Mouse (Mus musculus): ENCODE results near the gene Grik3.

Gene Grik3

DNA sequence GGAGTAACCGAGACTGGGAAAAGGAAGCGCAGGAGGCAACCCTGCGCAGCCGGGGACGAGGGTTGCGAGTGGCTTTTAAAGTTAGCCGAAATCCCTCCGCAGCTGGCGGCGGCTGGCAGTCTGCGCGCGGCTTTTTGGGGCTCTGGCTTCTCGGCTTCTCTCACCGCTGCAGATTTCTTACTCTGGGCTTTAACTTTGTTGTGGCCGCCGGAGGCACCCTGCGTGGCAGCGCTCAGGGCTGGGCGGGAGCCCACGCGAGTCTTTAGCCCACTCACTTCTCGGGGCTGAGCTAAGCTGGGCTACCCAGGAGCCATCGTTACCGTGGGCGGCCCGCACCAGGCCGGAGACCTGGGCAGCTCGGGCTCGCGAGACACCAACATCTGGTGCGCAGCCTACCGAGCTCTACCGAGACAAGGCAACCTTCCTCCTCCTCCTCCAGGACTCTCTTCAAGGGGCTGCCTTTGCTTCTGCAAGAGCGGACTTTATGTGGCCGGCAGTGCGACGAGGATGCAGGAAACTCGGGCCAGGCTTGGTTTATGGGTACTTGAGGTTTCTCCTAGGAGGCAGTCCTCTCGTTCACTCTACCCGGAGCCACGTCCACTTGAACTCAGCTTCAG lies 1.1 kb downstream of the Grik3 start:
- DNase-seq (ENCODE audit: extremely low read depth, low read depth, low spot score): no peak

DNA sequence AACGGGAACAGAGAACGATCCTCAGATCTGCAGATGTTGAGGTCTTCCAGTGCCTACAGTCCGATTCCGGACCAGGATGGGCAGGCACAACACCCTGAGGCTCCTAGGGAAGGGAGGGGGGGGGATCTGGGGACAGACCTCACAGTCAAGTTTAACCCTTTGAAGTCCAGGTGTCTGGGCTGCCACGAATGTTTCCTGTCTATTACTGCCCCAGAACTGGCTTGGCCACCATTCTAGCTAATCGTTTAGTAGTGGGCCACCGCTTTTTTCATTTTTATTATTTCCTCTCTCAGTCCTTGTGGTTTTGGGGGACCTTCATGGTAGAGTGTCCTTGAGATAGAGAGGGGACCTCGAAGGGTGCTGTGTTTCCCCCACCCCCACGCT lies 1.6 kb downstream of the Grik3 start:
- DNase-seq (ENCODE audit: extremely low read depth, low read depth, low spot score): no peak

DNA sequence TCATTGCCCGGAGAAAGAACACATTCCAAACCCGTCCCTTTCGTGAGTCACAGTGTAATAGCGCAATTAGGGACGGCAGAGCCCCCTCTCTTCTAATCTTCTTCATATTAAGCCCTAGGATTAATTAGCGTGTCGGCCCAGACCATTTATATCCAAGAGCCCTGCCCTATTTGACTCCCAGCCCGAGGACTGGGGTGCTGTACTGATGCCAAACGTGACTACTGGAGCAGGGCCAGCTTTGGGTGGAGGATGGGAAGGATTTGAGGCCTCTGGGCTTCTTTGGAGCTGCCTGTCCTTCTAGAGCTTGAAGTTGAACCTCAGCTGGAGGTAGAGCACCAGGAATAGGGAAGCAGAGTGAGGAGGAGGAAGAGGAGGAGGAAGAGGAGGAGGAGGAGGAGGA lies 2.2 kb downstream of the Grik3 start:
- no peak for DNase-seq (ENCODE audit: extremely low read depth, low read depth, low spot score)

DNA sequence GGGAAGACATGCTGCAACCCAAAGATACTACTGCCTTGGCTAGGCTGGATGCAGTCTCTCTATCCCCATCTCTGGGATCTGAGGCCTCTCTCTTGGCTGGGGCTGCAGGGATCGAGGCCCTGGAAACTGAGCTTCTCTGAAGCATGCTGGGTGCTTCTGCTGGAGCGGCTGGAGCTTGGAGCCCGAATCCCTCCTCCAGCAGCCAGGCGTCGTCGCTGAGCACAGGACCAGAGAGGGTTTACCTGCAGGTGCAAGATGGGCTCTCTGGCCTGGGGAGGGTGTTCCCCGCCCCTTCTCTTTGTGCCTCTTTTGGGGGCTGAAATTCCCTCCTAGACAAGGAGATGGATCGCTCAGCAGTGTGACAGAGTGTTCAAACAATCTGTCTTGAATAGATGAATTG lies 2.6 kb downstream of the Grik3 start:
- DNase-seq (ENCODE audit: extremely low read depth, low read depth, low spot score): no peak

GRCm38 (mm10) chr4:125495477-125495876 lies 5.0 kb downstream of the Grik3 start:
- no peak for DNase-seq (ENCODE audit: extremely low read depth, low read depth, low spot score)

- DNase-seq (ENCODE audit: extremely low read depth, low read depth, low spot score): no peak
Measured at GRCm38 (mm10) chr4:125497001-125497400, 6.5 kb downstream of the Grik3 start.

DNA sequence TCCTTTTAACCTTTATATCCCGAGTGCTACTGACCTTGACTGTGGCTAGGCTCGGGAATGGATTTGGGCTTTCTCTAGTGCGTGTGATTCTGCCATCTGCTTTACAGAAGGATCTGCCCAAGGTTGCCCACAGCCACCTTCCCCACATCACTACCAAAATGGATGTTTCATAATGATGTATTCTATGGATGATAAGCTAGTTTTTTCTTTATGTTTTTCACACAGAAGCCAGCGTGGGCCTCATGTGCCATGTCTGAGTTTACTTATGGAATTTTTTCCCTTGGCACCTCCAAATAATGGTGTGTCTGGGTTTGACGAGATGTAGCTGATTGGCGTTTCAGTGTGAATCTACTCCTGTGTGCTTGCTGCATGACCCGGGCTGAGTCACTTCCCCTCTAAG lies 7.0 kb downstream of the Grik3 start:
- no peak for DNase-seq (ENCODE audit: extremely low read depth, low read depth, low spot score)

DNA sequence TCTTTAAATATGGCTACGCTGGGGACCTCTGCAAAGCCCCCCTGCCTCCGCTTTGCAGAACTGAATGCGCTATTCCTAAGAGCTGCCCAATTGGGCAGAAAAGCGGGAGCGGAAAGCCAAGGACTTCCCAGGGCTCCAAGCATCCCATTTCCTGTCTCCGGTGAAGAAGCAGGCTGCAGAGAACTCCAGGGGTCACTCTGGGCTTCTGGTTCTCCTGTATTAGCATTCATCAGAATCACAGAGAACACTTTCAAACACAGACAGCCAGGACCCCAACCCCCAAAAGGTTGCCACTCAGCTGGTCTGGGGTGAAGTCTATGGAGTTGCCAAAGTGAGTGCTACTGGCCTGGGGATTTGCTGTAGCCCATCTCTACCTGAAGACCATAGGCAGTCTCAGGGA lies 8.4 kb downstream of the Grik3 start:
- DNase-seq (ENCODE audit: extremely low read depth, low read depth, low spot score): no peak

- no peak for DNase-seq (ENCODE audit: extremely low read depth, low read depth, low spot score)
Measured at GRCm38 (mm10) chr4:125502861-125503260, 12.4 kb downstream of the Grik3 start.

DNA sequence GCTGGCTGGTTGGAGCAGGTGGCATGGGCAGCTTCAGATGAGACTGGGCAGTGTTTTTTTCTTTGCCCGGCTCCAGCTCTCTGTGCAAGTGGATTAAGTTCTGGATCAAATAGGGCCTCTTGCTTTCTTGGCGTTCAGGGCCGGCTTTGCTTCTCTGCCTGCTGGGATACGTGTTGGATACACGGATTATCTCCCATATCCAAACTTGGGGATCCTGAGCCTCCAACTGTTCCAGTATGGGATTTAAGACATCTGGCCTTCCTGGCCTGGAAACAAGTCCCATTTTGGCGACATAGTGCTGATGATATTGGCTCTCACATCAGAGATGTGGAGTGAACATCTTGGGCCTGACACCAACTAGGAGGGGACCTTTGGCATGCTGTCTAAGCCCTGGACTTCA lies 21.9 kb downstream of the Grik3 start:
- no peak for DNase-seq (ENCODE audit: extremely low read depth, low read depth, low spot score)

- DNase-seq (ENCODE audit: extremely low read depth, low read depth, low spot score): no peak
Measured at GRCm38 (mm10) chr4:125515646-125516045, 25.1 kb downstream of the Grik3 start.

DNA sequence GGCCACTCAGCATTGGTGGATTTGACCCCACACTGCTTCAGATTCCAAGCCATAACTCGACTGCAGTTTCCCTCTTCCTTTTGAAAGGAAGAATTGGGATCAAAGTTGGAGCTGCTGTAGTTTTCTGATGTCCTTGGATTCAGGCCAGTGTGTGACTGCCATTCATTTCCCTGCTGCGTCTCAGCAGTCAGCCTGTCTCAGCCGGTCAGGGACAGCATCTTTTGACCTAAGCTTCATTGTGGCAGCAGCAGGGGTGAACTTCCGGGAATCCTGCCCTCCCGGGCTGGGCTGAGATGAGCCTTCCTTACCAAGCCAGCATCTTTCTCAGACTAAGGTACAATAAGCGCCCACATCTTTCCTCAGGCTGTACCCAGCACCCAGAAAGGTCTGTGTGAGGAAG lies 26.1 kb downstream of the Grik3 start:
- no peak for DNase-seq (ENCODE audit: extremely low read depth, low read depth, low spot score)

DNA sequence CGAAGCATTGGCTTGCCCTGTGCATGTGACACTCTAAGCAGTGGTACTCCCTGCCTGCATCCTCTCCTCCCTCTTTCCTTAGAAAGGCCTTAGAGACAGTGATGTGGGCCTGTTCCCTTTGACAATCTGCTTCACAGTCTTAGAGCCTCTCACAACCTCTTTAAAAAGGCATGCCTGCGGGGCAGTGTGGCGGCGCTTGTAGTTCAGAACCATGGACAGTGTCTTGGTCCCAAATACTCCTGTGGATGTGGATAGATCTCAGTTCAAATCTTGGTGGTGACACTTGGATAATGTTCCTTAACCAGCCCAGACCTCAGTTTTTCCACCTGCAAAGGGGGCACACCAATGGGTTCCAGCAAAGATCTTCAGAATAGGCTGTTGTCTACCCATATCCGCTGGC lies 28.4 kb downstream of the Grik3 start:
- no peak for DNase-seq (ENCODE audit: extremely low read depth, low read depth, low spot score)

DNA sequence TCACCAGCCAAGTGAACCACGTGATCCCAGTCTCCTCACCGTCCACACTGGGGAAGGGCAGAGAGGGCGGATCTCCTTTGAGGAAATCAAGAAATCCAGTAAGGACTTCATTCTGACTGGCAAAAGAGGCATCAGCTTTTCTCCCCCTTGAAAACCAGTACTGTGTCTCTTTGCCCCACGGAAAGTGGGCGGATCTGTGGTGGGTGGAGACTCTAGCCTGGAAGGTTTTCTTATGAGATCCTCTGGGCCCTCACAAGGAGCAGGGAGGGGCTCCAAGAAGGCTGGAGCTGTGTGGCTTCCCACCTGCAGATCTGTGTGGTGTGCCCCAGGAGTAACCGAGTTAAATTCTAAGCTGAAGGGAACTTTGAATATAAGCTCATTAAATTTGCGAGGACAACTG lies 32.4 kb downstream of the Grik3 start:
- DNase-seq (ENCODE audit: extremely low read depth, low read depth, low spot score): no peak

GRCm38 (mm10) chr4:125525266-125525665 lies 34.8 kb downstream of the Grik3 start:
- DNase-seq (ENCODE audit: extremely low read depth, low read depth, low spot score): no peak

DNA sequence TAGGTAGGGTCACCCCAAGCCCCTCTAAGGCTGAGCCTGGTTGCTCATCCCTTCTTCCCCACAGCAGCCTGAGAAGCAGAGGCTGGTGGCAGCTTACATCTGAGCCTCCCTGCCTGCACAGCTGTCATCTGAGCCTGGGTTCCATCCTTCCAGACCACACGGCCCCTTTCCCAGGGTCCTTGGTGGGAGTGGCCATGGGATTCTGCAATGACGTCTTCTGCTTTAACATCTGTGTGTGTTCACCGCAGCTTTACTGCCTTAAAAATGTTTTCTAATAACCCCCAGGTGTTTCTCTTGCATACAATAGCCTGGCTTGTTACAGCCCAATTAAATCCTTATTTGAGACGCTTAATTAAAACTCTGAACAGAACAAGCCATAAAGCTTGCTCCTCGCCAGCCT lies 35.9 kb downstream of the Grik3 start:
- no peak for DNase-seq (ENCODE audit: extremely low read depth, low read depth, low spot score)

DNA sequence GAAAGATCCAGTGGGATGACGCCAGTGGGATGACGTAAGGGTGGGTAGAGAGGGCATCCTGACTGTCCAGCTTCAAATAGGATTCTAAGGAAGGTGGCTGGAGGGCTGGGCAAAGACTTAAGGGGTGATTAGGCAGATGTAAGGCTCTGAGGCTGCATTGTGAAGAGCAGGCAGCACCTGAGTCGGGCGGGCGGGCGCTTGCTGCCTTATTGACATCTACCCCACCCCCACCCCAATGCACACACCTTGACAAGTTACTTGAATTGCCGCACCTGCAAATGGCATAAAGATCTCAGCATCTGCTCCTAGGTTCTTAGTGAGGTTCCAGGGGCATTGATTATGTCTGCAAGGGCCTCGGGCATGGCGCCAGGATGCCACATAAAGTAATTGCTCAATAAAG lies 43.5 kb downstream of the Grik3 start:
- no peak for DNase-seq (ENCODE audit: extremely low read depth, low read depth, low spot score)

DNA sequence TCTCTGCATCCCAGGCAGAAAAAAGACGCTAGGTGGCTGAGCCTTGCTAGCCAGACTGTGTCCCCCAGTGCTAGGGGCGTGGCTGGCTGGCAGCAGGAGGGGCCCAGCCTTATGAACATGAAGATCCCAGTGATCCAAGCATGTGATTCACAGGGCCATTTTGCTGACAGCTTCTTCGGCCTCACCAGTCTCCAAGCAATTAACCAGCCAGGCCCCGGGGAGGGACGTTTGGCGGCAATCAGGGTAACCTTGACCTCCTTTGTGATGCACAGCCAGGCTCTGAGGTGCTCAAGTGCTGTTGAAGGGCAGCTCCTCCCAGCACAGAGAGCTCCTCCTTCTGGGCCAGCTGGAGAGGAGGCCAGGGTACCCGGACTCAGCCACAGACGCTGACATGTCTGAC lies 43.9 kb downstream of the Grik3 start:
- no peak for DNase-seq (ENCODE audit: extremely low read depth, low read depth, low spot score)

DNA sequence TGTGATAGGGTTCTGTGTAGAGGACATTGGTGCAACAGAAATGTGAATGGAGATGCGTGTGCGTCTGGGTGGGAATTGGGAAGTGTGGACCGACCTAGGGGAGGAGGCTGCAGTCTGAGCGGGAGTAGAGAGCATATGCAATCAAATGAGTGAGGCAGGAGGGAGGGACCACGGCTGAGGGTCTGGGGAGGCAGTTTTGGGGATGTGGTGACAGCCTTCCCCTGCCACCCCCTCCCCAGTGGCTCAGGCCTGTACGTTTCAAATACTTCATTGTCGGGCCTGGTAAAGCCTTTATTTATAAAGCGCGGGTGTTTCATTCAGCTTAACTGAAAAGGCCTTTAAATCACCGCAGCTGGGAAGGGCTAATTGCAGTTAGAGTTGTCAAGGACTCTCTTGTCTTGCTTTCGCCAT lies 44.5 kb downstream of the Grik3 start:
- no peak for DNase-seq (ENCODE audit: extremely low read depth, low read depth, low spot score)

- DNase-seq (ENCODE audit: extremely low read depth, low read depth, low spot score): no peak
Measured at GRCm38 (mm10) chr4:125535465-125535864, 45.0 kb downstream of the Grik3 start.

DNA sequence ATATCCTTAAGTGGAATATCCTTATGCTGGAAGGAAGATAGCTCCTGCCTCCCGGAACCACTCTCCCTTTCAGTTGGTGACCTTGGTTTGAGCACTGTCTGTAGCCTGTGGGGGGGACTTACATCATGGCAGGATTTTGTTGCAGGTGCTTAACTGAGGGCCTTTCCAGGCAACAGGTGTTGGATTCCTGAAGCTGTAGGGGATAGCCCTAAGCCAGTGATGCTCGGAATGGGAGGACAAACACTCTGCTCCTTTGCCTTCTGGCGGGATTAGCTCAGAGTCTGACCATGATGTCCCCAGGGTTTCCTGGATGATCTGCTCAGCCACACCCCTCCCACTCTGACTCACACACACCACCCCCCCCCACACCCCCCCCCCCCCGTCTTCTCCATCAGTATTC lies 45.5 kb downstream of the Grik3 start:
- no peak for DNase-seq (ENCODE audit: extremely low read depth, low read depth, low spot score)

- no peak for DNase-seq (ENCODE audit: extremely low read depth, low read depth, low spot score)
Measured at GRCm38 (mm10) chr4:125538301-125538965, 47.9 kb downstream of the Grik3 start.

- DNase-seq (ENCODE audit: extremely low read depth, low read depth, low spot score): no peak
Measured at GRCm38 (mm10) chr4:125539617-125540016, 49.1 kb downstream of the Grik3 start.
